Mouse (Mus musculus): ENCODE measurements at regions not wholly inside any gene's neighbourhood (a gene's known extent, or its start where the extent isn't known, plus 50 kb on each side); places are given as distances from the start of the nearest gene placed in this dataset.

DNA sequence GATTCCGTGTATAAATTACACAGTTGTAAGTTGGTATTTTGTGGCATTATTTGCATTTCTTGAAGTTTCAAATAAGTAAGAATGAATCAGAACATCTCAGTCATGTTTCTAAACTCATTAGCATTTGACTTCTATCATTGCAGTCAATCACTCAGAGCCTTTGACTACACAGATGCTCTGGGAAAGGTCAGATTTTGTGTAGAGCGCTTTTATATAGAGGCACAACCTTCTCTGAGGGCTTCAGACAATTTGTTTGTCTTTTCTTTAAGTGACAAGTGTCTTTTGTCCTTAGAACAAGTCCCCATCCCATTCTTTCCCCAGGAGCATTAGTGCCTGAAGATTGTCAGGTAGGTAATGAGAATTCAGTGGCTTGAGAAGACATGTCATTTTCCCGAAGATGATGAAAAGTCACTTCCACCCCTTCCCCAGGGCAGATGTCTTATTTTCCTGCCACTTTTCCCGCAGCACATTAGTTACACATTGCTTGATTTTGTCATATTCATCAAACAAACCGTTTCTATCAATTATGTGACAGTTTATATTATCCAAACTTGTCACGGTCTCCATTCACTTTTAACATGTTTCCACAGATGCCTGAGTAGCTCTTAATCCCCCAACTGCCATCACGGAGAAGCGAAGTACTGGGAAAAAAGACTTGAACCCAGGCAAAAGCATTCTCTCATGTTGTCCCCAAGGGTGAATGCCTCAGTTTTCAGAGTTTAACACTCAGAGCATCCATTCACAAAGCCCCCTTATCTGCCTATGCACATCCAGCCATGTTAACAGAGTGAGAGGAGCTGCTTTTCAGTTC is 1035.3 kb upstream of the Gm10800 start:
- TF ChIP-seq CTCF (IDR thresholded peaks at IDR 0.05; ENCODE audit: borderline replicate concordance, extremely low read depth, insufficient read depth, insufficient read length) (no peak), POLR2A (IDR thresholded peaks at IDR 0.05; ENCODE audit: borderline replicate concordance, extremely low read depth, insufficient read depth, insufficient read length, poor library complexity, severe bottlenecking) (no peak)

All from brain, embryonic 14.5 days (tissue).